Mouse (Mus musculus): ENCODE data around the gene Slc5a11.

The Slc5a11 gene

DNA sequence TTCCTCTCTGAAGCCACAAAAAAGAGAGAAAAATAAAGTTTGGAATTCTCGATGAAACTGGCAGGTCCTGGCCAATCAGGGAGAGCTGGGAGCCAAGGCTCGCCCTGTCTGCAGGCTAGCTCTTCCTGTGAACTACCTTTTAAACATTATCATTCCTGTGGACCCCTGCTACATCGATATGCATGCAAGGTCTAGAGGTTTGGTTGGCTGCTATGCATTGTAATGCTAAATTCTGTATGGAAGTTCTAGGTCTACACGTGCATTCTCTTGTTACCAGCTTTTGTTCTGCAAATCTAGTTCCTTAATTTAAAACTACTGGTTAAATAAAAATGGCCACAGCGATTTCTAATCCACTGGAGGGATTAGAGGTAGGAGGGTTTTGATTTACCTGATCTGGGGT is 3.1 kb upstream of the Slc5a11 start:
- no peak for DNase-seq (ENCODE audit: extremely low read depth, low read depth, low spot score)

DNA sequence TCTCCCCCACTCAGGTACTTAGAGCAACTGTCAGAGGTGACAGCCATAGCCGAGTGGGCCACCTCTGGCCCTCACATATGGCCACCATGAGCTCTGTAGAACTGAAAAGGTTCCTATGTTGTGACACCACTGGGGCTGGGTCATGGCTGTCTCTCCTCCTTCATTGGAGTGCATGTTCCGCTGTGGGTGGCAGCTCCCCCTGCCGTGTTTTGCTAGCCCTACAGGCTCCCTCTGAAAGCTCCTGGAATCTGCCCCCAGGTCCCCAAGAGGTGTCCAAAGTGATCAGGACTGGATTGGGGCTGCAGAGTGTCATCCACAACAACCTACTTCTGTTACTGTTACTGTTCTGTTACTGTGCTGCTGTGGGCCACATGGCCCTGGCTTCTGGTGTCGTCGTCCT is 2.3 kb upstream of the Slc5a11 start:
- no peak for DNase-seq (ENCODE audit: extremely low read depth, low read depth, low spot score)

DNA sequence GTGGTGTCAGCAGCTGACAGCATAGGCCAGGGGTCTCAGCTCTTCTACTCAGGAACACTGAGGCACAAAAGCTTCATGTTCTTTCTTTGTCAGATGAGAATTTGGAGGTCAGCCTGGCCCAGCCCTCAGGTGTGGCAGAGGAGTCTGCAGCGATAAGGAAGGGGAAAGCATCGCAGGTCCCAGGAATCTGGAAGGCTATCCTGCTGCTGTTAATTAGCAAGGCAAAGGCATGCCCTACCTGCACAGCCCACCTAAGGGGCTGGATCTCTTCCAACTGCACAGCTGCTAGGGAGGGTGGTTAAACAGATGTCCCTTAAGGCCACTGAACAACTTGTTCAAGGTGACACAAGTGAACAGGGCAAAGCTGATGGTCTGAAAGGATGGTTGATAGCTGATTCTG is 558 bp downstream of the Slc5a11 start:
- DNase-seq (ENCODE audit: extremely low read depth, low read depth, low spot score): no peak

GRCm38 (mm10) chr7:123217448-123218354 is 3.1 kb downstream of the Slc5a11 start:
- DNase-seq (ENCODE audit: extremely low read depth, low read depth, low spot score): no peak

- no peak for DNase-seq (ENCODE audit: extremely low read depth, low read depth, low spot score)
Measured at GRCm38 (mm10) chr7:123218620-123219019, 4.0 kb downstream of the Slc5a11 start.

DNA sequence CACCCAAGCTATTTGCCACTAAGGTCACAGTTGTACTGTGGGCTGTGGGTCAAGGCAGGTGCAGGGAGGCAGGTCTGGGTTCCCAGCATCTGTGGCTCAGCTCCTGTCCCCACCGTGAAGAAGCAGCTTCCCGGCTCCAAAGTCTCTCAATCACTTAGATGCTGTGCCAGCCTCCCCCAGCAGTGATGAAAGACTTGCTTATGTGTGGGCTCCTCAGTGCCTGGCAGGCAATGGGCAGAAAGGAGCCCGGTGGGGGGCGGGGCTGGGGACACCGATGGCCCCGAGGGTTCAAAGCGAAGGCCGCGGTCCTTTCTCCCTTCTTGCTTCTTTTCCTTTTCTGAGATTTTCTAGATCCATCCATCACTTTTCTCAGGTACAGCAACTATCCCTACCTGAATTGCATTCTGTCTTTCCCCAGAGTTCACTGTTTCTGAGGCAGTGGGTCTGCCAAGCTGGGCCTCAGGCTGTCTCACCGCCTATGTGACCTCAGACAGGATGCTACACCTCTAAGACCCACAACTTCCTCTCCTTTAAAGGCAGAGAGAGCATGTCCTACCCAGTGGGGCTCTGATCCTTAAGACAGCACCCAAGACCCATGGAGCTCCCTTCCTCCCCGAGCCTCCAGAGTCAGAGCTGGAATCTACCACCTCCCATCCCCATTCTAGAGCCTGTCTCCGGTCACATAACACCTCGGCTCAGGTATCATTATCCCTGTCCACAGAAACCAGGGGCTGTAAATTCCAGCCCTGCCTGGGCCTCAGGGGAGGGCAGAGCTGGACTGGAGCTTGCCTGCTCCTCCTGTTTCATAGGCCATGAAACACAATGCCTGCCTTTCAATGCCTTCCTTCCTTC is 5.4 kb downstream of the Slc5a11 start:
- no peak for DNase-seq (ENCODE audit: extremely low read depth, low read depth, low spot score)

- no peak for DNase-seq (ENCODE audit: extremely low read depth, low read depth, low spot score)
Measured at GRCm38 (mm10) chr7:123220633-123220942, 6.0 kb downstream of the Slc5a11 start.

GRCm38 (mm10) chr7:123224076-123224475 is 9.5 kb downstream of the Slc5a11 start:
- no peak for DNase-seq (ENCODE audit: extremely low read depth, low read depth, low spot score)

DNA sequence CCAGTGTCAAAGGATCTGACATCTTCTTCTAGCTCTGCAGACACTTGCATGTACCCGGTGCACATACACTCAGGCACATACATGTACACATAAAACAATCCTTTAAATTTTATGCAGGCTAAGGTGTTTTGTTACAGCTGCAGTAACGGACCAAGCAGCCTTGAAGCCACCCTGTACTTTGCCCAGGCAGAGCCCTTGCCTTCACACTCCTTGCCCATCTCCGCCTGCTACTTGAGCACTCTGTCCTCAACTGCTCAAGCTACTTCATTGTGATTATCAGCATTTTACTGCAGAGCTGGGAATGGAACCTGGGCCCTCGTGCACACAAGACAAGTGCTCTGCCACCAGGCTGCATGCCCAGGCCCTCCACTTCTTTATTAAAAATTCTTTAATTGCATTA is 10.6 kb downstream of the Slc5a11 start:
- DNase-seq (ENCODE audit: extremely low read depth, low read depth, low spot score): no peak

DNA sequence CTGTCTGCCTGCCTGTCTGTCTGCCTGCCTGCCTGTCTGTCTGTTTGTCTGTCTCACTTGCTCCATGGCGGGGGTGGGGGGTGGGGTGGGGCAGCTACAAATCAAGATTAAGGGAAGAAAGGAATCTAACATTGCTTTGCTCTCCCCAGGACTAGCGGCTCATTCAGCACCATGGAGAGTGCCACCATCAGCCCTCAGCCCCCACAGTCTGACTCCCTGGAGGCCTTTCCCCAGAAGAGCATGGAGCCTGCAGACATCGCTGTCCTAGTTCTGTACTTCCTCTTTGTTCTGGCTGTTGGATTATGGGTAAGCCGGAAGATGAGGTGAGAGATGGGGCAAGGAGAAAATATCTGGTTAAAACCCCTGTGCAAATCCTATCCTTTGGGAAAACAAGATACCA is 20.9 kb downstream of the Slc5a11 start:
- DNase-seq (ENCODE audit: extremely low read depth, low read depth, low spot score): no peak

- DNase-seq (ENCODE audit: extremely low read depth, low read depth, low spot score): no peak
Measured at GRCm38 (mm10) chr7:123238621-123239020, 24.0 kb downstream of the Slc5a11 start.

DNA sequence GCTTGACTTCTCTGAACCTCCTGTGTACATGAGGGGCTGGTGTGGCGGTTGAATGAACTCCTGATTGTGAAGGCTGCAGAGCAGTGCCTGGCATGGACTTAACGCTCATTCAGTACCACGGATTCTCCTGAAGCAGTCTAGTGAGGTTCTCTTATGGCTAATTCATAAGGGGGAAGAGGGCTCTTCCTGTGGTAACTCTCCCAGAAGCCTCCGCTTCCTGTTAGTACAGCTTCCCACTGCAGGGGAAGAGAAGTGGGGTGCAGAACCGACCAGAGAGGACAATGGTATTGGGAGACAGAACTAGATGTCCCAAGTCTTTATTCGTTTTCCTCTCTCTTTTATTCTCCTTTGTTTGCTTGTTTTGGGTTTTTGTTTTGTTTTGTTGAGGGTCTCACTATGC is 25.5 kb downstream of the Slc5a11 start:
- no peak for DNase-seq (ENCODE audit: extremely low read depth, low read depth, low spot score)

- DNase-seq (ENCODE audit: extremely low read depth, low read depth, low spot score): no peak
Measured at GRCm38 (mm10) chr7:123242241-123242640, 27.7 kb downstream of the Slc5a11 start.

- no peak for DNase-seq (ENCODE audit: extremely low read depth, low read depth, low spot score)
Measured at GRCm38 (mm10) chr7:123244833-123245232, 30.3 kb downstream of the Slc5a11 start.

DNA sequence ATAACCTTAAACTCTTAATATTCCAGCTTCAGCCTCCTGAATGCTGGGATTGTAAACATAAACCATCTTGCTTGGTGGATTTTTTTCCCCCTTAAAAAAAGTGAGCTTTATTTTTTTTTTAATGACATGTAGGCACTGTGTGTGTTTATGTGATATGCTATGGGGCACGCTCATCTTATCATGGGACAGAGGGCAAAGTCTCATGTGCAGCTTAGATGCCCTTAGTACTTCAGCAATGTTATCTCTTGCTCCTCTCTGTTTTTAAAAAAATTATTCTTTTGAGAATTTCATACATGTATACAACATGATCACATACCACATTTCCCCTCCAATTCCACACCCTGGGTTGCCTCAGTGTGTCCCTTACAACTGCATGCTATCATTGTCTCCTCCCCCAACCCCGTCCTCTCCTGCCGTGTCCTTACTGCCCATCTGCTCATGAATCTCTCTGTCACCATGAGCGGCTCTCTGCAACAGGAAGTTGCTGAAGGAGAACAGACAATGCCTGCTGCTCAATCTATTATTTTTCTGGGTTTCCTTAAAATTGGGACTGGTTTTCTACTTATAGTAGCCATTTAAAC is 32.0 kb downstream of the Slc5a11 start:
- no peak for DNase-seq (ENCODE audit: extremely low read depth, low read depth, low spot score)

DNA sequence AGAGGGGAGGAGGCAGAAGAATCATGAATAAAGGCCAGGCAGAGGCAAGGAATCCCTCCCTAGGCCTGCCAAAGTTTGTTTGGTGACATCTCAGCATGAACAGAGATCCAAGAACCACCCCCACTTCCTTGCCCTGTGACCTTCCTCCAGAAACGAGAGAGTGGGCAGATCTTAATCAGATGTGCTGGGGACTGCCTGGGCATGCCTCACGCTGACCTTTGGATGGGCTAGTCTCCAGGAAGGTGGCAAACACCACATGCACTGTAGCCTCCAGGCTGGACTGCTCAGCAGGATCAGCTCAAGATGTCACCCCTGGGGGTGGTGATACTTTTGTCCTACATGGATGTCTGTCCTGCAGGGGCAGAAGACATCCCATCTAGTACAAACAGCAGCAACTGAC is 33.6 kb downstream of the Slc5a11 start:
- DNase-seq (ENCODE audit: extremely low read depth, low read depth, low spot score): no peak

DNA sequence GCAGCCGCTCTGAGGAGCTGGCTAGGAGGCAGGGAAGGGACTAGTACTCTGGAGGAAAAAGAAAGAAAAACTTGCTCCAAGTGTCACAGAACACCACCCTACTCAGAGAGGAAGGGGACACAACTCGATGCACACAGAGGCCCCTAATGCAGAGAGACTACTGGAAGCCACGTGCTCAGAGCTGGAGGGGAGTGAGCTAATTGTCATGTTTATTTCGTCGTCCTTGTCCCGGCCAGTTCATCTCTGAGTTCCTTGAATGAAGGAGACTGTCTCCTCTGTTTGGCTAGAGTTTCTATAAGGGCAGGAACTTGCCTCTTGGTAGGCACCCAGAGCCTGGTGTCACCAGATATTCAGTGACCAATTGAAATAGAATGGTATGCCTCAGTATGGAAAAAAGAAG is 36.8 kb downstream of the Slc5a11 start:
- DNase-seq (ENCODE audit: extremely low read depth, low read depth, low spot score): no peak

GRCm38 (mm10) chr7:123253396-123253795 is 38.8 kb downstream of the Slc5a11 start:
- no peak for DNase-seq (ENCODE audit: extremely low read depth, low read depth, low spot score)

- DNase-seq (ENCODE audit: extremely low read depth, low read depth, low spot score): no peak
Measured at GRCm38 (mm10) chr7:123254196-123254970, 39.8 kb downstream of the Slc5a11 start.

GRCm38 (mm10) chr7:123258103-123258502 is 43.5 kb downstream of the Slc5a11 start:
- no peak for DNase-seq (ENCODE audit: extremely low read depth, low read depth, low spot score)

DNA sequence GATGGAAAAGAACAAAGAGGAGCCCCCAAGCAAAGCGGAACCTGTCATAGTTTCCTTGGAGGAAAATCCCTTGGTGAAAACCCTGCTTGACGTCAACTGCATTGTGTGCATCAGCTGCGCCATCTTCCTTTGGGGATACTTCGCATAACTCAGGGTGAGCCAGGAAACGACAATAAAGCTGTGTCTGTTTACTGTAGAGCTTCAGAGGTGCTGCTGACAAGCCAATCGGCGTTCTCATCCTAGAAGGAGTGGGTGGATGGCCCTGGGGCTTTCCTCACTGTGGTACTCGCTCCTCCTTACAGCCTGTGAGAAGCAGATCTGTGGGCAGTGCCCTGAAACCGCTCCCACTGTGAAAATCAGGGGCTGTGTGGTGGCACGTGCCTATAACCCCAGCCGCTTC is 58.5 kb downstream of the Slc5a11 start:
- DNase-seq (ENCODE audit: extremely low read depth, low read depth, low spot score): no peak
